In the genomic region with DNA sequence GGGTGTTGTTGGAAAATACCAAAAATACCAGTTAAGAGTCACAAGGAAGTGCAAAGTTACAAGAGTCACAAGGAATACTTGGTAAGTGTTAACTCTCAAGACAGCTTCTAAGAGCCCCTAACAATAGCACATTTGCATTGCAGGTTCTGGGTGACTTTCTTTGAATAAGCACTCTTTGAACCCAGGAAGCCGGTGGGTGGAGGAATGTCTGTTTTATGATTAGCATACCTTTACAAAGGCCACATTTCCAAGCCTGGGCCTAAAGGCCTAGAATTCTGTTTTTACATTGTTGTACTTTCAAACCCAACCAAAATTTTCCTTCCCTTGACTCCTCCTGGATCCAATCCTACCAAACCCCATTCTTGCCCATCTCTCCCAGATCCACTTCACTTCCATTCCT, we compare ENCODE assay signal across 4 mouse cellular contexts.
DNase-seq lines count a peak whose midpoint lies in the region; TF ChIP-seq lines count a peak whose summit lies in the region.
"Not testable (repeated sequence)": the region's sequence is repeated elsewhere in the genome, so short reads cannot be mapped to it uniquely, and the experiment has no call there.

No protein-coding gene starts in this region.

- not testable (repeated sequence) for H3K9ac ChIP-seq in ES-Bruce4 (ENCODE audit: low read depth, poor library complexity, severe bottlenecking)

- H3K4me1 ChIP-seq in ES-Bruce4 (ENCODE audit: control insufficient read depth, insufficient read depth, low read length), result not testable (repeated sequence)

- TF ChIP-seq EP300 in ES-Bruce4 (IDR thresholded peaks at IDR 0.05; ENCODE audit: insufficient read depth, low read depth, low read length), result not testable (repeated sequence)

- DNase-seq in ES-CJ7 (ENCODE audit: low read depth, low spot score) (peak; percentile 59), R1 (ENCODE audit: low read depth, low spot score) (peak; percentile 78), ZHBTc4 (ENCODE audit: low read depth, low spot score) (peak; percentile 61)

- TF ChIP-seq POLR2A in ES-Bruce4 (IDR thresholded peaks at IDR 0.05; ENCODE audit: insufficient read depth, low read length), result not testable (repeated sequence)

- H3K4me3 ChIP-seq in ES-Bruce4 (ENCODE audit: low read depth, low read length), result not testable (repeated sequence)

- H3K36me3 ChIP-seq in ES-Bruce4 (ENCODE audit: control insufficient read depth, insufficient read depth, low read length, poor library complexity, severe bottlenecking), result not testable (repeated sequence)

- not testable (repeated sequence) for H3K27me3 ChIP-seq in ES-Bruce4 (ENCODE audit: control insufficient read depth, insufficient read depth, low read length, poor library complexity, severe bottlenecking)

- peak overlapping the region; percentile 44; the same call in 1 of the 2 replicates for H3K27ac ChIP-seq in ES-Bruce4 (ENCODE audit: insufficient read depth, low read length)

- TF ChIP-seq CTCF in ES-Bruce4 (IDR thresholded peaks at IDR 0.05; ENCODE audit: low read depth, low read length), result not testable (repeated sequence)

- H3K9me3 ChIP-seq in ES-Bruce4 (replicated peaks; ENCODE audit: control insufficient read depth, insufficient read depth, low read length, poor library complexity, severe bottlenecking), result not testable (repeated sequence)
